8 mouse cellular contexts compared by ENCODE assay signal in the genomic region with DNA sequence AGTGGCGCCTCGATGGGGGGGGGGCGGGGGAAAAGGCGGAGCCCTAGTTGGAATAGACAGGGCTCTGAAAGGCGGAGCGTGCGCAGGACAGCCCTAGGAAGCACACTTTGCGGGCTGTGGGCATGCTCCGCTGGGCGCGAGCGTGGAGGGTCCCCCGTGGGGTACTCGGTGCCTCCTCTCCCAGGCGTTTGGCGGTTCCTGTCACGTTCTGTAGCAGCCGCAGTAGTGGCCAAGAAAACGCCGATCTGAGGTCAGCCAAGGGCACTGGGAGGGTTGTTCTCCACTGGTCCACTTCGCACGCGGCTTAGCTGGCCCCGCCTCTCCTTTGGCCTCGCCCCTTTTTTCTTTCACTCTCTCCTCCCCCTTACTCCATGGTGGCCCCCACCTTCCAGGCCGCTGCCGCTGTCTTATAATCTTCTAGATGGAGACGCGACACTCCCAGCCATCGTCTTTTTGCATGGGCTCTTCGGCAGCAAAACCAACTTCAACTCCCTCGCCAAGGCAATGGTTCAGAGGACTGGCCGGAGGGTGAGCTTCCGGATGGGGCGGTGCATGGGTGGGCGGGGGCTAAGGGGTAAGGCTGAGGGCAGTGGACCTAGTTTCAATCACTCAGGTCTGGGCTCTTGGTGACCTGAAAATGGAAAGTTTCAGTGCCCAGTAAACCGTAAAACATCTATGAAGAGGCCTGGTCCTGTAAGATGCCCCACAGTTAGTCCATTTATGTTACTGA. TPM values are rescaled to one million over a fixed set of nuclear protein-coding genes. Genes with fewer than 3 reads are reported as not detected.
DNase-seq lines count a peak whose midpoint lies in the region; ATAC-seq and TF ChIP-seq lines count a peak whose summit lies in the region.

No protein-coding gene starts in this region.

- DNase-seq in B cell, adult 2 months: peak; percentile 89 to 90
- DNase-seq in heart, embryonic 10.5 days (ENCODE audit: low spot score): peak; percentile 96
- peak; percentile 95 for DNase-seq in liver, embryonic 11.5 days (ENCODE audit: low spot score)
- DNase-seq in spleen, postnatal 4 days (ENCODE audit: low spot score in 2 of 2): peak; percentile 84 to 89

- peak overlapping the region; percentile 90 for H3K27ac ChIP-seq in bone marrow macrophage, adult 2 months (ENCODE audit: insufficient read depth, low read depth, low read length)
- peak overlapping the region; percentile 85 for H3K27ac ChIP-seq in embryonic fibroblast, embryonic 13.5 days (ENCODE audit: insufficient read depth, low read length)
- peak overlapping the region; percentile 97 for H3K27ac ChIP-seq in heart, embryonic 10.5 days
- H3K27ac ChIP-seq in kidney, embryonic 15.5 days: peak overlapping the region; percentile 100
- H3K27ac ChIP-seq in liver, embryonic 11.5 days (ENCODE audit: low read depth, low read length): peak overlapping the region; percentile 96

- H3K27me3 ChIP-seq in heart, embryonic 10.5 days (ENCODE audit: insufficient read depth, poor library complexity, severe bottlenecking): 0 out of 2 replicates have a peak, but pooled peaks cover 6% of the 10 kb centered on the region
- no peaks in the 10 kb centered on the region for H3K27me3 ChIP-seq in kidney, embryonic 15.5 days
- H3K27me3 ChIP-seq in liver, embryonic 11.5 days (replicated peaks; ENCODE audit: control insufficient read depth, insufficient read depth, low read length): no peaks in the 10 kb centered on the region
- no peaks in the 10 kb centered on the region for H3K27me3 ChIP-seq in myocyte (ENCODE audit: control insufficient read depth, insufficient read depth, insufficient read length)

- peak overlapping the region; percentile 79 for H3K4me3 ChIP-seq in bone marrow macrophage, adult 2 months (ENCODE audit: insufficient read depth, low read length)
- peak overlapping the region; percentile 73 for H3K4me3 ChIP-seq in embryonic fibroblast, embryonic 13.5 days (ENCODE audit: insufficient read depth, low read length)
- peak overlapping the region; percentile 75 for H3K4me3 ChIP-seq in heart, embryonic 10.5 days
- peak overlapping the region; percentile 81 for H3K4me3 ChIP-seq in kidney, embryonic 15.5 days (replicated peaks)
- peak overlapping the region; percentile 70 for H3K4me3 ChIP-seq in liver, embryonic 11.5 days (ENCODE audit: low read depth, low read length)
- peak overlapping the region; percentile 69 for H3K4me3 ChIP-seq in myocyte

- no peaks in the 10 kb centered on the region for H3K79me2 ChIP-seq in myocyte (ENCODE audit: control insufficient read depth, insufficient read depth)

- H3K4me1 ChIP-seq in bone marrow macrophage, adult 2 months (ENCODE audit: control insufficient read depth, insufficient read depth, low read length): peaks cover 9% of the 10 kb centered on the region
- H3K4me1 ChIP-seq in embryonic fibroblast, embryonic 13.5 days (ENCODE audit: control insufficient read depth, insufficient read depth, low read length): no peaks in the 10 kb centered on the region; the same call in 1 of the 2 replicates
- H3K4me1 ChIP-seq in heart, embryonic 10.5 days: peaks cover 42% of the 10 kb centered on the region
- peaks cover 41% of the 10 kb centered on the region for H3K4me1 ChIP-seq in kidney, embryonic 15.5 days
- peaks cover 15% of the 10 kb centered on the region for H3K4me1 ChIP-seq in liver, embryonic 11.5 days (replicated peaks; ENCODE audit: control insufficient read depth, insufficient read depth, low read length)

- H3K36me3 ChIP-seq in heart, embryonic 10.5 days: peaks cover 6% of the 10 kb centered on the region
- H3K36me3 ChIP-seq in kidney, embryonic 15.5 days: 0 out of 2 replicates have a peak, but pooled peaks cover 6% of the 10 kb centered on the region
- no peaks in the 10 kb centered on the region; the same call in 1 of the 2 replicates for H3K36me3 ChIP-seq in liver, embryonic 11.5 days (ENCODE audit: control insufficient read depth, insufficient read depth, low read length)
- H3K36me3 ChIP-seq in myocyte (ENCODE audit: control insufficient read depth, insufficient read depth): no peaks in the 10 kb centered on the region

- ATAC-seq in kidney, embryonic 15.5 days (replicated peaks; ENCODE audit: low FRiP score): peak; percentile 81
- peak; percentile 78 for ATAC-seq in liver, embryonic 11.5 days (replicated peaks; ENCODE audit: low FRiP score)

- under 1% methylated on average over 37 of the region's 37 CpGs for WGBS in heart, embryonic 10.5 days
- under 1% methylated on average over 37 of the region's 37 CpGs for WGBS in kidney, embryonic 15.5 days
- WGBS in liver, embryonic 11.5 days: under 1% methylated on average over 37 of the region's 37 CpGs

- peak overlapping the region; percentile 83 for H3K4me2 ChIP-seq in kidney, embryonic 15.5 days
- H3K4me2 ChIP-seq in liver, embryonic 11.5 days: peak overlapping the region; percentile 76
- H3K4me2 ChIP-seq in myocyte (ENCODE audit: low read depth): peak overlapping the region; percentile 99

- H3K9ac ChIP-seq in kidney, embryonic 15.5 days: peak overlapping the region; percentile 66
- peak overlapping the region; percentile 87 for H3K9ac ChIP-seq in liver, embryonic 11.5 days (ENCODE audit: low read depth, low read length)

- 0 out of 2 replicates have a peak, but pooled peaks have one; percentile 14 for TF ChIP-seq POLR2A in bone marrow macrophage, adult 2 months (IDR thresholded peaks at IDR 0.05; ENCODE audit: borderline replicate concordance, low read depth, low read length)
- TF ChIP-seq POLR2A in embryonic fibroblast, embryonic 13.5 days (IDR thresholded peaks at IDR 0.05; ENCODE audit: low read depth, low read length): peak; percentile 51; the same call in 1 of the 2 replicates
- peak; percentile 59 for TF ChIP-seq POLR2A in myocyte (IDR thresholded peaks at IDR 0.05; ENCODE audit: insufficient read length, low read depth)

- no peaks in the 10 kb centered on the region for H3K9me3 ChIP-seq in heart, embryonic 10.5 days
- no peaks in the 10 kb centered on the region for H3K9me3 ChIP-seq in kidney, embryonic 15.5 days (replicated peaks)
- no peaks in the 10 kb centered on the region for H3K9me3 ChIP-seq in liver, embryonic 11.5 days (ENCODE audit: control insufficient read depth, low read length)

- peak overlapping the region; percentile 34 for H3ac ChIP-seq in myocyte (ENCODE audit: control insufficient read depth, insufficient read length)

- TF ChIP-seq CTCF in bone marrow macrophage, adult 2 months (IDR thresholded peaks at IDR 0.05; ENCODE audit: low read depth, low read length): no peak
- no peak for TF ChIP-seq CTCF in embryonic fibroblast, embryonic 13.5 days (IDR thresholded peaks at IDR 0.05; ENCODE audit: borderline replicate concordance, insufficient read depth, low read length)

TF ChIP-seq in myocyte, 11 proteins besides CTCF, POLR2A, EP300 and RAD21:
- TF ChIP-seq REST (IDR thresholded peaks at IDR 0.05; ENCODE audit: insufficient read depth, insufficient read length): no peak
- peak; percentile 17 for TF ChIP-seq POLR2AphosphoS2 (IDR thresholded peaks at IDR 0.05; ENCODE audit: insufficient read length, low read depth)
TF ChIP-seq in myocyte: peak in this region for 1.

RNA-seq across cellular contexts. Expression of gene Abhd11, which starts 0.8 kb away (rescaled TPM):
- polyA plus RNA-seq in bone marrow macrophage, adult 2 months (2012; ENCODE audit: insufficient read depth, insufficient read length, missing spikeins): 12.2 and 13.0 TPM in 2 replicates
- 19.1 and 20.7 TPM in 2 replicates for polyA plus RNA-seq in embryonic fibroblast, embryonic 13.5 days (2011; ENCODE audit: insufficient read length, low read depth, missing spikeins)
- polyA plus RNA-seq in heart, embryonic 10.5 days (2016; fragmentation: Nextera tagmentation; extraction: Ambion mirVana): 57.8 and 63.7 TPM in 2 replicates
- polyA plus RNA-seq in kidney, embryonic 15.5 days (2015; fragmentation: Nextera tagmentation; extraction: Ambion mirVana): 69.1 and 71.6 TPM in 2 replicates
- 64.9 and 71.1 TPM in 2 replicates for polyA plus RNA-seq in liver, embryonic 11.5 days (2014; fragmentation: Nextera tagmentation; extraction: Ambion mirVana)
- 33.0 TPM for polyA plus RNA-seq in myocyte (2012; fragmentation: generic; extraction: Trizol)

RNA-seq across cellular contexts. Expression of gene Stx1a, which starts 13.5 kb away (rescaled TPM):
- 0.76 and 0.84 TPM in 2 replicates for polyA plus RNA-seq in bone marrow macrophage, adult 2 months (2012; ENCODE audit: insufficient read depth, insufficient read length, missing spikeins)
- polyA plus RNA-seq in embryonic fibroblast, embryonic 13.5 days (2011; ENCODE audit: insufficient read length, low read depth, missing spikeins): 6.9 and 10.2 TPM in 2 replicates
- polyA plus RNA-seq in heart, embryonic 10.5 days (2016; fragmentation: Nextera tagmentation; extraction: Ambion mirVana): 8.5 and 8.6 TPM in 2 replicates
- 12.1 and 13.8 TPM in 2 replicates for polyA plus RNA-seq in kidney, embryonic 15.5 days (2015; fragmentation: Nextera tagmentation; extraction: Ambion mirVana)
- 6.2 and 6.4 TPM in 2 replicates for polyA plus RNA-seq in liver, embryonic 11.5 days (2014; fragmentation: Nextera tagmentation; extraction: Ambion mirVana)
- polyA plus RNA-seq in myocyte (2012; fragmentation: generic; extraction: Trizol): 4.4 TPM

RNA-seq across cellular contexts. Expression of gene Cldn3, which starts 23.7 kb away (rescaled TPM):
- not detected in 2 replicates for polyA plus RNA-seq in bone marrow macrophage, adult 2 months (2012; ENCODE audit: insufficient read depth, insufficient read length, missing spikeins)
- not detected in 2 replicates for polyA plus RNA-seq in embryonic fibroblast, embryonic 13.5 days (2011; ENCODE audit: insufficient read length, low read depth, missing spikeins)
- polyA plus RNA-seq in heart, embryonic 10.5 days (2016; fragmentation: Nextera tagmentation; extraction: Ambion mirVana): 2.7 and 10.2 TPM in 2 replicates
- 52.9 and 56.3 TPM in 2 replicates for polyA plus RNA-seq in kidney, embryonic 15.5 days (2015; fragmentation: Nextera tagmentation; extraction: Ambion mirVana)
- 2.0 and 2.2 TPM in 2 replicates for polyA plus RNA-seq in liver, embryonic 11.5 days (2014; fragmentation: Nextera tagmentation; extraction: Ambion mirVana)
- polyA plus RNA-seq in myocyte (2012; fragmentation: generic; extraction: Trizol): not detected

RNA-seq across cellular contexts. Expression of gene Dnajc30, which starts 54.2 kb away (rescaled TPM):
- 21.6 and 22.4 TPM in 2 replicates for polyA plus RNA-seq in bone marrow macrophage, adult 2 months (2012; ENCODE audit: insufficient read depth, insufficient read length, missing spikeins)
- 15.2 and 18.1 TPM in 2 replicates for polyA plus RNA-seq in embryonic fibroblast, embryonic 13.5 days (2011; ENCODE audit: insufficient read length, low read depth, missing spikeins)
- 24.5 and 27.6 TPM in 2 replicates for polyA plus RNA-seq in heart, embryonic 10.5 days (2016; fragmentation: Nextera tagmentation; extraction: Ambion mirVana)
- 30.9 and 36.7 TPM in 2 replicates for polyA plus RNA-seq in kidney, embryonic 15.5 days (2015; fragmentation: Nextera tagmentation; extraction: Ambion mirVana)
- 25.1 and 27.2 TPM in 2 replicates for polyA plus RNA-seq in liver, embryonic 11.5 days (2014; fragmentation: Nextera tagmentation; extraction: Ambion mirVana)
- 31.6 TPM for polyA plus RNA-seq in myocyte (2012; fragmentation: generic; extraction: Trizol)

RNA-seq across cellular contexts. Expression of gene Bud23, which starts 55.0 kb away (rescaled TPM):
- 45.0 and 57.1 TPM in 2 replicates for polyA plus RNA-seq in bone marrow macrophage, adult 2 months (2012; ENCODE audit: insufficient read depth, insufficient read length, missing spikeins)
- polyA plus RNA-seq in embryonic fibroblast, embryonic 13.5 days (2011; ENCODE audit: insufficient read length, low read depth, missing spikeins): 38.0 and 49.6 TPM in 2 replicates
- polyA plus RNA-seq in heart, embryonic 10.5 days (2016; fragmentation: Nextera tagmentation; extraction: Ambion mirVana): 99.4 and 134 TPM in 2 replicates
- 121 and 137 TPM in 2 replicates for polyA plus RNA-seq in kidney, embryonic 15.5 days (2015; fragmentation: Nextera tagmentation; extraction: Ambion mirVana)
- 157 and 158 TPM in 2 replicates for polyA plus RNA-seq in liver, embryonic 11.5 days (2014; fragmentation: Nextera tagmentation; extraction: Ambion mirVana)
- 51.8 TPM for polyA plus RNA-seq in myocyte (2012; fragmentation: generic; extraction: Trizol)

Comparison
In these comparisons a context has a peak if more than half of its experiments do, and no peak if none do; other contexts are left out.
1. Peak in every context shown above with its lines: DNase-seq, ATAC-seq, H3K4me3 ChIP-seq and H3K27ac ChIP-seq.